Mouse (Mus musculus): ENCODE results near the gene Pifo. TPM values are rescaled to one million over a fixed set of nuclear protein-coding genes. Genes with fewer than 3 reads are reported as not detected.
"Not testable (repeated sequence)": the region's sequence is repeated elsewhere in the genome, so short reads cannot be mapped to it uniquely, and the experiment has no call there.

Gene Pifo
- polyA plus RNA-seq, 1 experiment from 2014 or later: not detected

DNA sequence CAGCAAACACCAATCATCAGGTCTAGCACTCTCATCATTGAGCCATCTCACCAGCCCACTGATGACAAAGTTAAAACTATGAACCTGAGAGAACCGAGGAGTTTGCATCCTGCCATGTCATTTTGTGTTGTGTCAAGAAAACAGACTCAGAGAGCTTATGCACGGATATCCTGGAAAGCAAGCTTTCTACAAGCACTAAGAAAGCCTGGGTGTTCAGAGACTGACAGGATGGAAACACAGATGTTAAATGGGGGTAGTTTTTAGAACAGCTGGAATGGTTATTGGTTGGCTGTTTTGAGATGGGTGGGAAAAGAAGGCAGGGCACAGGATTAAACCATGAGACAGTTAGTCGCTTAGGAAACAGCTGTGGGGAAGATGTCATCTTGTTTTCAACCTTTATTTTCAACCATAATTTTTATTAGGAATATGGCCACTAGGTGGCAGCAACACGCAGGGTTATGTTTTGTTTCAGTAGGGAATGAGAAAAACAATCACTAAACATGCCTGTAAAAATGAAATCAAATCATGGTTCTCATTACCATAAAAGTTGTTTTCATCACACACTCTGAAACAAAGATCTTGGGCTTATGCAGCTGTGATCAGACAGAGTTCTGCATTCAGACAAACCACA lies 22.7 kb downstream of the Pifo start:
- Histone ChIP-seq H3K27ac (replicated peaks) (no peak overlapping the region), H3K9me3 (ENCODE audit: control insufficient read depth, low read length) (no peaks in the 10 kb centered on the region), H3K4me1 (replicated peaks; ENCODE audit: control insufficient read depth, insufficient read depth) (no peaks in the 10 kb centered on the region), H3K4me2 (replicated peaks; ENCODE audit: low read depth) (no peak overlapping the region), H3K36me3 (ENCODE audit: control insufficient read depth, insufficient read depth, low read length) (no peaks in the 10 kb centered on the region), H3K27me3 (ENCODE audit: control insufficient read depth, insufficient read depth, low read length) (no peaks in the 10 kb centered on the region), H3K9ac (ENCODE audit: low read length) (no peak overlapping the region), H3K4me3 (ENCODE audit: low read depth, low read length) (no peak overlapping the region)
- TF ChIP-seq EP300 (optimal IDR thresholded peaks at IDR 0.05): no peak
- TF ChIP-seq CTCF (IDR thresholded peaks at IDR 0.05; ENCODE audit: low read depth): peak; percentile 84
- peak; percentile 42 for DNase-seq (ENCODE audit: low spot score)
- ATAC-seq (ENCODE audit: low FRiP score, low TSS enrichment): no peak
- WGBS: 26% methylated on average over 4 of the region's 4 CpGs

DNA sequence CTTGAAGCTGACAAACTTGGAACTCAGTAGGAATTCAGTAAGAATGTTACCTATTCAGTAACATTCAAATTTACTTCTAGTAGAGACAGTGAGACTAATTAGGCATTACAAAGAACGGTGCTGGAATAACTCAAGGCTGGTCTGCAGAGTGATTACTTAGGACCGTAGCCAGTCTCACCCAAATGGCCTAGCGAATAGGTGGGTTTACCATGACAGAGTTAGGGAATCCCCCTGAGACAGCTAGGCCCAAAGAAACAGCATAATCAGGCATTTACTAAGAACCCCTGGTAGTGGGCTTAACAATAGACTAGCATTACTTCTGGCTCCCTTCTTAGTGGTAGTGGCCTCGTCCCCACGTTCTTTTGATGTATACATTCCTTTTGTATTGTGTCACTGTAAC lies 24.8 kb downstream of the Pifo start:
- not testable (repeated sequence) for H3K4me3 ChIP-seq (ENCODE audit: low read depth, low read length); H3K9me3 ChIP-seq (ENCODE audit: control insufficient read depth, low read length); H3K4me1 ChIP-seq (replicated peaks; ENCODE audit: control insufficient read depth, insufficient read depth); H3K36me3 ChIP-seq (ENCODE audit: control insufficient read depth, insufficient read depth, low read length); H3K9ac ChIP-seq (ENCODE audit: low read length); H3K4me2 ChIP-seq (replicated peaks; ENCODE audit: low read depth); ATAC-seq (ENCODE audit: low FRiP score, low TSS enrichment); H3K27ac ChIP-seq (replicated peaks); H3K27me3 ChIP-seq (ENCODE audit: control insufficient read depth, insufficient read depth, low read length); DNase-seq (ENCODE audit: low spot score)
- WGBS: 53% methylated on average over 5 of the region's 5 CpGs

DNA sequence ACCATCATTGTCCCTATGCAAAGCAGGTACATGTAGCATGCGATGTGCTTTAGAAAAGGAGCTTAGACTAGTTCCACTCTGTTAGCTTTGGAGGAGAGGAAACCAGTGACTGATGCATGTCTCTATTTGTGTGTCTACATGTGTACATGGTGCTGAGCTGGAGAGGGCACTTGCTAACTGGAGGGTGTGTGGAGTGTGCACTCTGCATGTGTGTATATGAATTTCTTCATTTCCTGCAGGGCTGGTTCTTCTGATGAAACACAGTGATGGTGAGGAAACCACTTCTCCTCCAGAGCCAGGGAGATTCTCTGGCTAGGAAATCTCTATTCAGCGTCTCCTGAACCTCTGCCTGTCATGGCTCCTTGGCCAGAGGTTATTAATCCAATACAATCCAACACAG lies 40.3 kb downstream of the Pifo start:
- WGBS: 79% methylated on average over 2 of the region's 2 CpGs
- no peak overlapping the region for H3K4me3 ChIP-seq (ENCODE audit: low read depth, low read length)
- no peaks in the 10 kb centered on the region for H3K4me1 ChIP-seq (replicated peaks; ENCODE audit: control insufficient read depth, insufficient read depth)
- no peak for TF ChIP-seq CTCF (IDR thresholded peaks at IDR 0.05; ENCODE audit: low read depth)
- TF ChIP-seq EP300 (optimal IDR thresholded peaks at IDR 0.05): no peak
- no peak overlapping the region for H3K4me2 ChIP-seq (replicated peaks; ENCODE audit: low read depth)
- H3K9me3 ChIP-seq (ENCODE audit: control insufficient read depth, low read length): no peaks in the 10 kb centered on the region
- ATAC-seq (ENCODE audit: low FRiP score, low TSS enrichment) (no peak), DNase-seq (ENCODE audit: low spot score) (no peak)
- no peaks in the 10 kb centered on the region for H3K27me3 ChIP-seq (ENCODE audit: control insufficient read depth, insufficient read depth, low read length)
- no peak overlapping the region for H3K9ac ChIP-seq (ENCODE audit: low read length)
- no peak overlapping the region for H3K27ac ChIP-seq (replicated peaks)
- 0 out of 2 replicates have a peak, but pooled peaks cover under 1% of the 10 kb centered on the region for H3K36me3 ChIP-seq (ENCODE audit: control insufficient read depth, insufficient read depth, low read length)

DNA sequence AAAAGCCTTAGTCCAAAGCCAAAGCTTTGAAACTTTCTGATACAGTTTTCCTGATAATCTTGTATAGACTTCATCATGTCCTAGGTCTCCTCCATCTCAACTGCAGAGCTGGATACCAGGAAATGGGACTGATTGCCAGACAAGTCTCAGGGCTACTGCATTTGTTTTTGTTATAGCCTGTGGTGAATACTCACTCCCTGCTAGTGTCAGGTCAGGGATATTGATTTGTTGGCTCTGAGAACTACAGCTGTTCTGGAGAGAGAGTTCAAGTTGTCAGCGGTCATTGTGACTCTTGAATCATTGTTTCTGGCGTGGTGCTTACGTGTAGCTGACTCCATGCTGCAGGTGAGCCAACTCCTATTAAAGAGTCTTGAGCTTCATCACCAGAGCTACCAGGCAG lies 41.0 kb downstream of the Pifo start, which contains the start of gene Ovgp1:
Gene Ovgp1 (plus strand): TSS at position 301 of the 400 bp plus-strand sequence.
- H3K27me3 ChIP-seq (ENCODE audit: control insufficient read depth, insufficient read depth, low read length): no peaks in the 10 kb centered on the region
- ATAC-seq (ENCODE audit: low FRiP score, low TSS enrichment) (no peak), DNase-seq (ENCODE audit: low spot score) (no peak)
- no peaks in the 10 kb centered on the region for H3K9me3 ChIP-seq (ENCODE audit: control insufficient read depth, low read length)
- H3K9ac ChIP-seq (ENCODE audit: low read length): no peak within 1 kb of the TSS
- peaks cover 4% of the 10 kb centered on the region; the same call in 1 of the 2 replicates for H3K36me3 ChIP-seq (ENCODE audit: control insufficient read depth, insufficient read depth, low read length)
- no peaks in the 10 kb centered on the region for H3K4me1 ChIP-seq (replicated peaks; ENCODE audit: control insufficient read depth, insufficient read depth)
- H3K4me2 ChIP-seq (replicated peaks; ENCODE audit: low read depth): no peak within 1 kb of the TSS
- TF ChIP-seq CTCF (IDR thresholded peaks at IDR 0.05; ENCODE audit: low read depth) (no peak), EP300 (optimal IDR thresholded peaks at IDR 0.05) (no peak)
- H3K27ac ChIP-seq (replicated peaks): no peak within 1 kb of the TSS
- no peak within 1 kb of the TSS for H3K4me3 ChIP-seq (ENCODE audit: low read depth, low read length)
- 66% methylated on average over 3 of the region's 3 CpGs for WGBS

DNA sequence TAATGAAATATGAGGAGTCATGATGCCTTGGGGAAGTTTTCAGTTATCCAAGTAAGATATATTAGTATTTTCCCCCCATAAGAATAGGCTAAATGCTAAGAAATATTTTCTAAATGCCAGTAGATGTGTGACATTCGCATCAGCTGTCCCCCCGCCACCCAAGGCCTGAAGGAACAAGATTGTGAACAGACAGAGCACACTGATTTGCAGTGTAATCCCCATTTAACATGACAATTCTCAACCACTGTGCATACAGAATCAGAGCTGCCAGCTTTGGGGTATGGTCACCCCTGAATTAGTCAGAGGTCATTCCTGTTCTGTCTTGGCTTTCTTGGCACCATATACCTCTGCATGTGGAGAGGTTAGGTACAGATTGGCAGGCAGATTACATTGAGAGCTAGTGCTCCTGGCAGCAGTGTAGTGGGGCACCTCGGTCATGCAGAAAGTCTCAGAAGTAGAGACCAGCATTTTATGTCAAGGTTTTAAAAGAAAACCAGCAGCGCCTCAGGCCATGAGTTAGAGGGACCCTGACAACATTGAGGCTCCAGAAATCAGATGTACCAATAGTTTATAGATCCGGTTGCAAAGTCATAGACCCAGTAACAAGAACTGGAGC lies 42.5 kb downstream of the Pifo start:
- Histone ChIP-seq H3K27me3 (ENCODE audit: control insufficient read depth, insufficient read depth, low read length) (no peaks in the 10 kb centered on the region), H3K4me2 (replicated peaks; ENCODE audit: low read depth) (no peak overlapping the region), H3K36me3 (ENCODE audit: control insufficient read depth, insufficient read depth, low read length) (peaks cover 15% of the 10 kb centered on the region; the same call in 1 of the 2 replicates), H3K27ac (replicated peaks) (no peak overlapping the region), H3K4me1 (replicated peaks; ENCODE audit: control insufficient read depth, insufficient read depth) (no peaks in the 10 kb centered on the region), H3K9me3 (ENCODE audit: control insufficient read depth, low read length) (no peaks in the 10 kb centered on the region), H3K4me3 (ENCODE audit: low read depth, low read length) (no peak overlapping the region), H3K9ac (ENCODE audit: low read length) (no peak overlapping the region)
- 82% methylated on average over 5 of the region's 5 CpGs for WGBS
- TF ChIP-seq EP300 (optimal IDR thresholded peaks at IDR 0.05): no peak
- no peak for TF ChIP-seq CTCF (IDR thresholded peaks at IDR 0.05; ENCODE audit: low read depth)
- DNase-seq (ENCODE audit: low spot score) (no peak), ATAC-seq (ENCODE audit: low FRiP score, low TSS enrichment) (no peak)

DNA sequence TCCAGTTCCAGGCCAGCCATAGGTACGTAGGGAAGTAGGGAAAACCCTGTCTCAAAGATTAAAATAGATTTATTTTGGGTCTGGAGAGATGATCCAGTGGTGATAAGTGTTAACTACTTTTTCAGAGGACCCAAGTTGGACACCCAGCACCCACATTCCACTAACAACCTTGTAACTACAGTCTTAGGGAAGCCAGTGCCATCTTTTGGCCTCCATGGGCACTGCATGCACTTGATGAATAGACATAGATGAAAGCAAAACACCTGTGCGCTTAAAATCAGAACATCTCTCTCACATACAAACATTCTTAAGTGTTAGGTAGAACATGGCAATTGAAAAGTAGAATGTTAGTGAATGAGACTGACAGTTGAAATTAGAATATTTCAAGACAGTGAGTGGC lies 53.7 kb downstream of the Pifo start:
- TF ChIP-seq CTCF (IDR thresholded peaks at IDR 0.05; ENCODE audit: low read depth) (peak; percentile 59), EP300 (optimal IDR thresholded peaks at IDR 0.05) (no peak)
- Histone ChIP-seq H3K4me2 (replicated peaks; ENCODE audit: low read depth) (no peak overlapping the region), H3K4me3 (ENCODE audit: low read depth, low read length) (no peak overlapping the region), H3K27ac (replicated peaks) (no peak overlapping the region), H3K9ac (ENCODE audit: low read length) (no peak overlapping the region), H3K9me3 (ENCODE audit: control insufficient read depth, low read length) (no peaks in the 10 kb centered on the region), H3K36me3 (ENCODE audit: control insufficient read depth, insufficient read depth, low read length) (peaks cover 9% of the 10 kb centered on the region), H3K4me1 (replicated peaks; ENCODE audit: control insufficient read depth, insufficient read depth) (peaks cover 7% of the 10 kb centered on the region; the same call in 1 of the 2 replicates), H3K27me3 (ENCODE audit: control insufficient read depth, insufficient read depth, low read length) (no peaks in the 10 kb centered on the region)
- ATAC-seq (ENCODE audit: low FRiP score, low TSS enrichment) (no peak), DNase-seq (ENCODE audit: low spot score) (no peak)
- WGBS: 96% methylated on average over 2 of the region's 2 CpGs

All from stomach, postnatal 0 days (tissue).